Mouse (Mus musculus) heart, embryonic 13.5 days (tissue): ENCODE measurements around the gene Ms4a10. TPM values are rescaled to one million over a fixed set of nuclear protein-coding genes. Genes with fewer than 3 reads are reported as not detected.

Source experiments
- ATAC-seq: fragments of 200-750 bp; cut with Nextera tagmentation; 2 replicates; pipeline ENCODE4 v1.8.0; 2017; ENCODE audit warnings: moderate TSS enrichment; ENCODE audit not compliant: insufficient number of reproducible peaks, low FRiP score, low TSS enrichment; ENCODE audit errors: extremely low read depth
- H3K27ac ChIP-seq: fragments of 300-500 bp; sonication (generic); replicated peaks from 2 replicates; pipeline ENCODE4 v1.5.1; 2015; ENCODE audit warnings: moderate library complexity, mild to moderate bottlenecking, inconsistent platforms
- H3K27me3 ChIP-seq: fragments of 300-500 bp; sonication (generic); replicated peaks from 2 replicates; pipeline ENCODE4 v1.6.1; 2015; ENCODE audit warnings: mild to moderate bottlenecking, inconsistent platforms
- H3K36me3 ChIP-seq: fragments of 300-500 bp; sonication (generic); 2 replicates; pipeline ENCODE4 v1.6.1; 2015; ENCODE audit warnings: mild to moderate bottlenecking, inconsistent platforms
- H3K4me1 ChIP-seq: fragments of 300-500 bp; sonication (generic); 2 replicates; pipeline ENCODE4 v1.6.1; 2015; ENCODE audit warnings: inconsistent platforms
- H3K4me2 ChIP-seq: fragments of 300-500 bp; sonication (generic); 2 replicates; pipeline ENCODE4 v1.6.1; 2015; ENCODE audit warnings: inconsistent platforms, mild to moderate bottlenecking, moderate library complexity
- H3K4me3 ChIP-seq: fragments of 300-500 bp; sonication (generic); 2 replicates; pipeline ENCODE4 v1.5.1; 2015; ENCODE audit warnings: moderate library complexity, mild to moderate bottlenecking, inconsistent platforms
- H3K9ac ChIP-seq: fragments of 300-500 bp; sonication (generic); 2 replicates; pipeline ENCODE4 v1.6.1; 2015; ENCODE audit warnings: inconsistent platforms, mild to moderate bottlenecking, moderate library complexity
- H3K9me3 ChIP-seq: fragments of 300-500 bp; sonication (generic); 2 replicates; pipeline ENCODE4 v1.6.1; 2016; ENCODE audit warnings: inconsistent platforms
- WGBS: fragments of 180-500 bp; shearing (Covaris S2); methylation state at CpG from one replicate; pipeline ENCODE4 v1.1.7; 2015; ENCODE audit warnings: mixed read lengths; 5-methylcytosine and 5-hydroxymethylcytosine counted together
- polyA plus RNA-seq: library from polyadenylated mRNA; unstranded; fragments of >200 nt; fragmentation: Nextera tagmentation; extraction: Ambion mirVana; gene quantifications from 2 replicates; pipeline ENCODE4 v1.2.1, GENCODE M21; 2015

Ms4a10 gene
- polyA plus RNA-seq, 1 experiment from 2014 or later, result 0.15 TPM

DNA sequence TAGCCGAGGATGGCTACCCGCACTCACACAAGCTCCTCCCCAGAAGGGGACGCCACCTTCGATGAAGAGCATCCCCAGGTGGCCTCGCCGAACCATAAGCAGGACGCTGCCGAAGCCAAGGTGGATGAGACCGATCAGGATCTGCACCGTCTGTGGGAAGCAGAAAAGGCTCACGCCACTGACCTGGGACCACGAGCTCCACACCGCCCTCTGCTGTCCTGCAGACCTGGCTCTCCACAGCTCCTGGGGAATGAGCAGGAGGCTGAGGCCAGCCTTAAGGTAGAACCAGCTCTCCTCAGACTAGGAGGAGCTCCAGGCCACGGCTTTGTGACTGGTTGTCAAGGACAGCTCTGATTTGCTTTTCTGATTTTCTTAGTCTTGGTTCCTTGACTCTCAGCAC lies 8.7 kb upstream of the Ms4a10 start:
- Histone ChIP-seq H3K9me3 (no peaks in the 10 kb centered on the region), H3K27ac (no peak overlapping the region), H3K36me3 (no peaks in the 10 kb centered on the region), H3K27me3 (peaks cover 4% of the 10 kb centered on the region; the same call in 1 of the 2 replicates), H3K4me3 (no peak overlapping the region), H3K4me2 (peak overlapping the region; percentile 47), H3K4me1 (peaks cover 7% of the 10 kb centered on the region), H3K9ac (no peak overlapping the region)
- 24% methylated on average over 14 of the region's 14 CpGs for WGBS
- no peak for ATAC-seq

DNA sequence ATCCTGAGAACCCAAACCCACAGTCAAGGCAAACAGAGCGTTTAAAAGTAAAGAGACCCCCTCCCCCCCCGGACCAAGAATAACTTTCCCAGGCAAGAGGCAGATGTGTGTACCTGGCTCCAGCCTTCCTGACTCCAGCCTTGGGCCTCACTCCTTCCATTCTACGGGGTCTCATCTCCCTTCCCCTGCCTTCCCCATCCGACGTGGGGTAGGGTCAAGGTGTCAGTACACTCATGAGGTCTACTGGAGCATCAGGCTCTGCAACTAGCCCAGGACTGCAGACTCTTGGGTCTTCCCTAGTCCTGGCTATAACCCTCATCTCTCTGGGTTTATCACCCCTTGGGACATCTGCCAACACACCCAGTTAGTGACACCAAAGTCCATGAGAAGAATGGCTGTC lies 5.7 kb upstream of the Ms4a10 start:
- H3K4me3 ChIP-seq, result no peak overlapping the region
- 77% methylated on average over 5 of the region's 5 CpGs for WGBS
- H3K27ac ChIP-seq, result no peak overlapping the region
- no peaks in the 10 kb centered on the region for H3K36me3 ChIP-seq
- H3K9ac ChIP-seq, result no peak overlapping the region
- H3K4me2 ChIP-seq, result 0 out of 2 replicates have a peak overlapping the region, but pooled peaks have one; percentile 44
- no peaks in the 10 kb centered on the region for H3K9me3 ChIP-seq
- ATAC-seq, result no peak
- H3K27me3 ChIP-seq, result peaks cover 8% of the 10 kb centered on the region; the same call in 1 of the 2 replicates
- H3K4me1 ChIP-seq, result peaks cover 7% of the 10 kb centered on the region

DNA sequence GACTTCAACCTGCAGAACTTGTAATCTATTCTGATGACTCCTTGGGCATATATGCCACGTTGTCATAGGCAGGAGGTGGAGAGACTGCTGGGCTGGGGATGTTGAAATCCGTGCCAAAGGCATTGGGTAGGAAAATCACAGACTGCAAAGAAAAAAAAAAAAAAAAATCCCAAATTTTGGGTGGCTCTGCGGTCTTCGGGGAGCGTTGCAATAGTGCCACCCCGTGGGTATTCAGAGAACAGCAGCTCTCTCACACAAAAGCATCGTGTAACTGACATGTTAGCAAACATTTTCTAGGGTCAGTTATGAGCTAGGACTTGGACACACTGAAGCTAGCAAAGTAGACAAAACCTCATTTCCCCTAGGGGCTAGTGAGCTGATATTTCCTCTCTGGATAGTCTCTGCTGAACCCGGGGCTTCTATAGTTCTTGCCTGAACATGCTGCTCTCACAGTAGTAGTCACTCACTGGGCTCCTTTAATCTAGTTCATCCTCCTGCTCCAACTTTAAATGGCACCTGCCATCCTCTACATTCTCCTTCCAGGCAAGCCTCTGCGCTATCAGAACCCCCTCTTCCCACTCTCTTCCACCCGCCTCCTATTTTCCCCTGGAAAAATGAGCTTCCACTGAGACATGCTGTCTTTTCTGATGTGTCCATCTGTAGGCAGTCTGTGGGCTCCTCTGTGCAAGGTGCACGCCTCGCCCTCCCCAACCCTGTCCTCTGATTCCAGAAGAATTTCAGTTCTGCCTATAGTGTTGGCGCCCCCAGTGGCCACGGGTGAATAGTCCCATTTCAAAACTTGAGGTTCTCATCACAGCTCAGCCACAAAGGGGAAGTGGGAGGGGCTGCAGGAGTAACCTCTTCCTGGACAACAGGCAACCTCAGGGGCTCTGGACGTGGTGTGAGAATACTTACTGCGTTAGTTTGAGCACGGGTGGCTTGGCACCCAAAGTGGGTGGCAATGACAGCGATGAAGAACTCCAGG lies 5.0 kb upstream of the Ms4a10 start:
- WGBS, result 10% methylated on average over 18 of the region's 18 CpGs
- Histone ChIP-seq H3K4me1 (peaks cover 9% of the 10 kb centered on the region), H3K9me3 (no peaks in the 10 kb centered on the region), H3K27ac (no peak overlapping the region), H3K27me3 (peaks cover 8% of the 10 kb centered on the region; the same call in 1 of the 2 replicates), H3K4me3 (no peak overlapping the region), H3K9ac (no peak overlapping the region), H3K36me3 (no peaks in the 10 kb centered on the region), H3K4me2 (peak overlapping the region; percentile 44)
- ATAC-seq, result no peak

DNA sequence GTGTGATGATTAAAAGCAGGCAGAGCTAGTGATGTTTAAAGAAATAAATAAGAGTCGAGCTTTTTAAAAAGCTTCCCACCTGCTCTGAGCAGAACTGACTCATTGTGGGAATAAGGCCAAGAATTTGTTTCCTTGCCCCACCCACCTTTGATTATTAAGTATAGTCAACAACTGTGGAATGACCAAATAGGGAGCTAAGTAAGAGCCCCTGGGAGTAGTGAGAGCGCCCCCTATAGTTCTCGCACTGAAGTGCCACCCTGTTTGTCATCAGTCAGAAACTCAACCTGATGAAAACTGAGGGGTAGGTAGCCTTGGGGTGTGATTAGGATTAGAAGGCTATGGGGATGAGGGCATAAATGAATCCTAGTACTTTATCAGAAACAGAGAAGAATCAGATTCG lies 1.8 kb upstream of the Ms4a10 start:
- Histone ChIP-seq H3K9me3 (peaks cover 6% of the 10 kb centered on the region; the same call in 1 of the 2 replicates), H3K4me2 (no peak overlapping the region), H3K36me3 (no peaks in the 10 kb centered on the region), H3K9ac (no peak overlapping the region), H3K27me3 (peaks cover 8% of the 10 kb centered on the region; the same call in 1 of the 2 replicates), H3K4me3 (no peak overlapping the region), H3K4me1 (peaks cover 19% of the 10 kb centered on the region), H3K27ac (no peak overlapping the region)
- 43% methylated on average over 4 of the region's 4 CpGs for WGBS
- ATAC-seq, result no peak

DNA sequence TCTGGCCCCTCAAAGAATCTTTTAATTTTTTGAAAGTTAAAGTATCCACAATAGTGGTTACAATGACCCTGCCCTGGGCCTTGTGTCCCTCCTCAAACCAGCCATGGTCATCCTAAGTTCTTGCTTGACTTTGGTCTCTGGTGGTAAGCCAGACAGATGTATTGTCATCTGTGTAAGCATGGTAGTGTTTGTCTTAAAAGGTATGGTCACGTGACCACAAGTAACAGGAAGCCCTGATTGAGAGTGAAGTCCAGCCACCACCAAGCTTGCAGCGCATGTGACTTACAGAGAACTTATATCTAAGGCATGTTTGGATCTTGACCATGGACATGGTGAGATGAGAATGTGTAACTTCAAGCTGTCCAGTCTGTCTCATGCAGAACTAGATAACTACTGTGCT lies 717 bp upstream of the Ms4a10 start:
- H3K9me3 ChIP-seq, result peaks cover 13% of the 10 kb centered on the region; the same call in 1 of the 2 replicates
- no peak overlapping the region for H3K9ac ChIP-seq
- H3K36me3 ChIP-seq, result no peaks in the 10 kb centered on the region
- WGBS, result 77% methylated on average over 2 of the region's 2 CpGs
- H3K4me3 ChIP-seq, result no peak overlapping the region
- peaks cover 19% of the 10 kb centered on the region for H3K4me1 ChIP-seq
- ATAC-seq, result no peak
- H3K4me2 ChIP-seq, result no peak overlapping the region
- peaks cover 8% of the 10 kb centered on the region; the same call in 1 of the 2 replicates for H3K27me3 ChIP-seq
- H3K27ac ChIP-seq, result no peak overlapping the region

DNA sequence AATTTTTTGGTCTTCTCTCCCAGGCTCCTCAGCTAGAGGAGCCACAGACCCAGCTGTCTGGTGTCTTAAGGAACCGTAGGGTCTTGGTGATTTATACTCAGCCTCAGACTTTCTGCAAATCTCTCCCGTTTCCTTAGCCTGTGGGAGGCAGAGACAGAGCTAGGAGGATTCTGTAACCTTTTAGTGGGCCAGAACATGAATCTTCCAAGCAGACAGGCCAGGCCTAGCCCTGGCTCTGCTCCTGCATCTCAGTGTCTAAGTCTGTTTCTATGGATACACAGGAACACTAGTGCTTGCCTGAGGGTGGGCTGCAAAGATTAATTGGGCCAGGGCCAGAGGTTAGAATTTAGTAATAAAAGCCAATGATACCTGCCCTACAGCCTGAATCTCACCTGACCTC lies 1.3 kb downstream of the Ms4a10 start:
- Histone ChIP-seq H3K4me1 (peaks cover 12% of the 10 kb centered on the region), H3K9ac (no peak overlapping the region), H3K27me3 (peaks cover 8% of the 10 kb centered on the region), H3K4me2 (no peak overlapping the region), H3K4me3 (no peak overlapping the region), H3K9me3 (peaks cover 13% of the 10 kb centered on the region; the same call in 1 of the 2 replicates), H3K27ac (no peak overlapping the region), H3K36me3 (no peaks in the 10 kb centered on the region)
- WGBS, result 57% methylated on average over 2 of the region's 2 CpGs
- no peak for ATAC-seq

DNA sequence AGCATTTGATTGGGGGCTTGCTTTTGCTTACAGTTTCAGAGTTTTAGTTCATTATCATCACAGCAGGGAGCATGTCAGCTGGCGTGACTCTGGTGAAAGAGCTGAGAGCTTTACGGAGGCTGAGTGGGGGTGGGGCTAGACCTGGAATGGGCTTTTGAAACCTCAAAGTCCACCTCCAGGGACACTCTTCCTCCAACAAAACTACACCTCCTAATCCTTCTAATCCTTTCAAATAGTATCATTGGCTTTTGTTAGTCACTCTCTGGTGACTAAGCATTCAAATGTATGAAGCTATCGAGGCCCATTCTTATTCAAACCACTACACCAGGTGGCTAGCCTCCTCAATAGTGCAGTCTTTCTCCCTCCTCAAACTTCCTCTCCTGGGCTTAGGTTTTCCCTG lies 1.8 kb downstream of the Ms4a10 start:
- H3K4me2 ChIP-seq, result no peak overlapping the region
- no peak overlapping the region for H3K9ac ChIP-seq
- no peak for ATAC-seq
- peaks cover 7% of the 10 kb centered on the region for H3K27me3 ChIP-seq
- peaks cover 13% of the 10 kb centered on the region; the same call in 1 of the 2 replicates for H3K9me3 ChIP-seq
- peaks cover 12% of the 10 kb centered on the region for H3K4me1 ChIP-seq
- no peak overlapping the region for H3K4me3 ChIP-seq
- H3K36me3 ChIP-seq, result no peaks in the 10 kb centered on the region
- H3K27ac ChIP-seq, result no peak overlapping the region
- WGBS, result 63% methylated on average over 3 of the region's 3 CpGs

DNA sequence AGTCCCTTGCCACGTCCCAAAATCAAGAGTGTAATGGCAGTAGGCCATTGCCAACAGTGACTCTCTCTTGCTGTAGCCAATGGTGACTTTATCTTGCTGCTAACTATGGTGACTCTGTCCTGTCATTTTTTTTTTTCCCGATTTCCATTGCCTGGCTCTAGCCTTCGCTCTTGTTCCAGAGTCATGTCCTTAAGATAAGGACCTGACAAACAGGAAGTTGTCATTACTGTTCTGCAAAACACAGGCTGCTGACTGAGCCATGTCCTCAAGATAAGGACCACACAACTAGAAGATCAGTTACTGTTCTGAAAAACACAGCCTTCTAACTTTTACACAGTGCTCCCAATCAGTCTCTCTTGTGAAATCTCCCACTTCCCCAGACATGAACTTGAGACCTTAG lies 4.0 kb downstream of the Ms4a10 start:
- H3K36me3 ChIP-seq, result no peaks in the 10 kb centered on the region
- peaks cover 12% of the 10 kb centered on the region for H3K27me3 ChIP-seq
- peaks cover 12% of the 10 kb centered on the region for H3K4me1 ChIP-seq
- 32% methylated on average over 3 of the region's 3 CpGs for WGBS
- no peak overlapping the region for H3K27ac ChIP-seq
- H3K4me3 ChIP-seq, result no peak overlapping the region
- H3K9ac ChIP-seq, result no peak overlapping the region
- H3K4me2 ChIP-seq, result no peak overlapping the region
- ATAC-seq, result no peak
- H3K9me3 ChIP-seq, result peaks cover 13% of the 10 kb centered on the region; the same call in 1 of the 2 replicates

DNA sequence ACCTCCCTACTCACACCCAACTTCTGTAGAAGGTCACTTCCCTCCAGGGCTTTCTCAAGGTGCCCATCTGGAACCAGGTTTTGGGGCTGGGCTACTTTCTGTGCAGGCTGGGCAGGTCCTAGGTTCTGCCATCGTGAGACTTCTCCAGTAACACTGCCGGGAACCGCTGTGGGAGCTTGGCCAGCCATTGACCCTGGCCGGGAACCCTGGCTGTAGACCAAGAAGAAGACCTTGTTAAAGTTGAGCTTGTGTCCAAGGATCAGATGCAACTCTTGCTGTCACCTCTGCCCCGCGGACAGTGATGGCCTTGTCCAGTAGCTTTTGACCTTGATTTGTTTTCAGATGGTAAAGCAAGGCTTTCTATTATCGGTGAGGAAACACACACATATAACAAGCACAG lies 5.9 kb downstream of the Ms4a10 start:
- no peak for ATAC-seq
- no peak overlapping the region for H3K4me3 ChIP-seq
- no peak overlapping the region for H3K27ac ChIP-seq
- no peak overlapping the region for H3K4me2 ChIP-seq
- H3K9me3 ChIP-seq, result peaks cover 13% of the 10 kb centered on the region; the same call in 1 of the 2 replicates
- 79% methylated on average over 7 of the region's 7 CpGs for WGBS
- no peak overlapping the region for H3K9ac ChIP-seq
- 0 out of 2 replicates have a peak, but pooled peaks cover 1% of the 10 kb centered on the region for H3K4me1 ChIP-seq
- peaks cover 24% of the 10 kb centered on the region for H3K27me3 ChIP-seq
- H3K36me3 ChIP-seq, result no peaks in the 10 kb centered on the region

DNA sequence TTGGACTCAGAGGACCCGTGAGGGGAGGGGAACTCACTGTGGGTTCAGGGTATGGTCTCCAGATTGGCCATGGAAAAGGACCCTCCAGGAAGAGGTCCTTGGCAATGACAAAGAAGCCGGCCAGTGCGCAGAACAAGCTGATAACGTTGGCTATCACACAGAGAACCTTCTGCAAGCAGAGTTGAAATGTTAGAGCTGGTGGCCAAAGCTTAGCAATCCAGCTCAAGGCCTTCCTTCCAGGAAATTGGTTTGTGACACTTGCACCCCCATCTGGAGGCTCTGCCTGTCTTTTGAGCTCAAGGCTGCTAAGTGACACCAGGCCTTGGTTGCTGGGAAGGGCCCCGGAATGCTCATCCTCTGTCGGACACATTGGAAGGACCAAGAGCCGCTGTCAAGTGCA lies 8.7 kb downstream of the Ms4a10 start:
- no peak overlapping the region for H3K9ac ChIP-seq
- H3K4me1 ChIP-seq, result no peaks in the 10 kb centered on the region
- no peak overlapping the region for H3K4me2 ChIP-seq
- H3K27ac ChIP-seq, result no peak overlapping the region
- ATAC-seq, result no peak
- no peak overlapping the region for H3K4me3 ChIP-seq
- 74% methylated on average over 7 of the region's 7 CpGs for WGBS
- peaks cover 39% of the 10 kb centered on the region for H3K27me3 ChIP-seq
- H3K36me3 ChIP-seq, result no peaks in the 10 kb centered on the region
- peaks cover 1% of the 10 kb centered on the region; the same call in 1 of the 2 replicates for H3K9me3 ChIP-seq

DNA sequence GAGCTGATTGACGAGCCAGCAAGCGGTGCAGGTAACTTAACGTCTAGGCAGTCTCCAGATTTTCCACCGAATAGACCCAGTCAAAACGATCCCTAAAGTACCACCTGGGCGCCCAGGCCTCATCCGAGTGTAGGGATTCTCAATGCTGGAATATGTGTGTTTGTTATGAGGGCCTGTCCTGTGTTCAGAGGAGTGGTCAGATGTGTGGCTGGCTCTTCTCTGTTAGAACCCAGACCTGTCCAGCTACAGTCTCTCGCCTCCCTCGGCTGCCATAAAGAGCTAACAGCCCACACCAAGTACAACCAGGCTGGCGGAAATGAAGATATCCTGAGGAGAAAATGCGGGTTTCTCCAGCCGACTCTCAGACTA lies 14.5 kb downstream of the Ms4a10 start:
- H3K9me3 ChIP-seq, result no peaks in the 10 kb centered on the region
- no peak for ATAC-seq
- no peak overlapping the region for H3K4me2 ChIP-seq
- peaks cover 40% of the 10 kb centered on the region for H3K27me3 ChIP-seq
- H3K9ac ChIP-seq, result no peak overlapping the region
- H3K36me3 ChIP-seq, result no peaks in the 10 kb centered on the region
- no peak overlapping the region for H3K4me3 ChIP-seq
- H3K4me1 ChIP-seq, result no peaks in the 10 kb centered on the region
- 42% methylated on average over 12 of the region's 12 CpGs for WGBS
- no peak overlapping the region for H3K27ac ChIP-seq
